Mouse (Mus musculus) inflammation-experienced regulatory T-cells, adult 6 months (primary cell): ENCODE results near the gene Nat8f3. TPM values are rescaled to one million over a fixed set of nuclear protein-coding genes. Genes with fewer than 3 reads are reported as not detected.
"Not testable (repeated sequence)": the region's sequence is repeated elsewhere in the genome, so short reads cannot be mapped to it uniquely, and the experiment has no call there.

Experiments
- ATAC-seq: one replicate; pipeline ENCODE4 v1.8.0; 2017
- polyA plus RNA-seq, 3 experiments: library from polyadenylated mRNA; unstranded; fragments of 100-300 nt; shearing (Covaris generic); gene quantifications; one replicate each; pipeline ENCODE4 v1.2.1; 2017

Gene Nat8f3
- under 1 TPM in 1 of 3 experiments, not detected in 2; 0.45 TPM for polyA plus RNA-seq

DNA sequence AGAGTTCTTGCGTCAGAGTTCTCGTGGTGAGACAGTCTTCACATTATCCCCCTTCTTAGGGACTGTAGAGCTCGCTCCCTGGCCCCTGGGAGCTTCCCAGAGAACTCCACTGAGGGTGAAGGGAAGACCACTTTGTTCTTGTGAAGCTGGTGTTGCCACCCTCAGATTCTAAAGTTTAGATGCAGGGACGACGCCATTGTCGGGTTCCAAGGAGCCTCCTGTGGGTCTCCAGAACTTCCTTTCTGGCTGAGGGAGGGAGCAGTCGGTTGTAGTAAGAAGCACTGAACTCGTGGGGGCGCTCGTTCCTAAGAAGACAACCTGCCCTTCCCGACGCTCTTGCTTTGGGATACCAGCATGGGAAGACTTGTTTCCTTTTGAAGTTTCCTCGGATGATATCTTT is at the start of gene Nat8f3:
Gene Nat8f3, minus strand, starts transcription at position 223 of the 400 bp plus-strand sequence.
- not testable (repeated sequence) for ATAC-seq

- ATAC-seq = no peak
Measured at GRCm38 (mm10) chr6:85813339-85813738, 47.8 kb upstream of the Nat8f3 start.

DNA sequence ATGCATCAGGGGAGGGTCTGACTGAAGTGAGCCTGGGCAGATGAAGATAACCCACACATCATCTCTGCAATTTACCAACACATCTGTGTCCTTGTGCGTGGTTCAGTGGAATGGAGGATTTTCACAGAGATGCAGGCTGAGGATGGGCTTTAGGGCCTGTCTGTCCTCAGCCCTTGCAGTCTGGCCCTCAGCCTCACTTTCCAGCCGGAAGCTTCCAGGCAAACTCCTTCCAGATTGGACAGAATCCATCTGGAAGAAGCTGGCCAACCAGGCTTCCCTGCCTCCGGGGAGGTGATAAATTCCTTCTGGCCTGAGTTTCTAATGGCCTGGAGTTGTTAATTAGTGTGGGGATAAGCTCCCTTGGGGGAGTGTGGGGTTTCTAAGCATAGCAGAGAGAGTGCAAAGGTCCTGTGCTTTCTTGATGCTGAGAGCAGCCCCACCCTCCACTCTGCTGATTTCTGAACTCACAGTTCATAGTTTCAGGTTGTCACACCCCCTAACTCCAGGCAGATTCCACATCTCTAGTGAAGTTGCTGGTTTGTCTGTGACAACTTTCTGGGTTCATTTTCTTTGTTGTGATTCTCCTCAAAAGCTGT is 45.5 kb upstream of the Nat8f3 start:
- not testable (repeated sequence) for ATAC-seq

GRCm38 (mm10) chr6:85810514-85810913 is 45.0 kb upstream of the Nat8f3 start:
- not testable (repeated sequence) for ATAC-seq

DNA sequence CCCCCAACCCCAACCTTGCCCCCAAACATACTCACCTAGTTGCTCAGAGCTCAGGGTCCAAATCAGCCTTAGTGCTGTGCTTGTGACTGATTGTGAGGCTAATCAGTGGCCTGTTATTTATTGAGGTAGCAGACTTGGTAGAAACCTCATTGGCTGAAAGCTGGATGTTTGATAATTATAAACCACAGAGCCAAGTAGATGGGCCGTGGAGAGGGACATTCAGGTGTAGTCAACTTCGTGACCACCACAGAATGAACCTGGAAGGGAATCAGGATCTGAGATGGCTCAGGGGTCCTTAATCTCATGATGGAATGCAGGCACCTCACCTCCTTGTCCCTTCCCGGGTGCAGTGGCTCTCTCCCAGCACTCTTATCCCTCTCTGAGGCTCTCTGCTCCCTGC is 44.2 kb upstream of the Nat8f3 start:
- not testable (repeated sequence) for ATAC-seq

- ATAC-seq = not testable (repeated sequence)
Measured at GRCm38 (mm10) chr6:85803180-85803579, 37.6 kb upstream of the Nat8f3 start.

DNA sequence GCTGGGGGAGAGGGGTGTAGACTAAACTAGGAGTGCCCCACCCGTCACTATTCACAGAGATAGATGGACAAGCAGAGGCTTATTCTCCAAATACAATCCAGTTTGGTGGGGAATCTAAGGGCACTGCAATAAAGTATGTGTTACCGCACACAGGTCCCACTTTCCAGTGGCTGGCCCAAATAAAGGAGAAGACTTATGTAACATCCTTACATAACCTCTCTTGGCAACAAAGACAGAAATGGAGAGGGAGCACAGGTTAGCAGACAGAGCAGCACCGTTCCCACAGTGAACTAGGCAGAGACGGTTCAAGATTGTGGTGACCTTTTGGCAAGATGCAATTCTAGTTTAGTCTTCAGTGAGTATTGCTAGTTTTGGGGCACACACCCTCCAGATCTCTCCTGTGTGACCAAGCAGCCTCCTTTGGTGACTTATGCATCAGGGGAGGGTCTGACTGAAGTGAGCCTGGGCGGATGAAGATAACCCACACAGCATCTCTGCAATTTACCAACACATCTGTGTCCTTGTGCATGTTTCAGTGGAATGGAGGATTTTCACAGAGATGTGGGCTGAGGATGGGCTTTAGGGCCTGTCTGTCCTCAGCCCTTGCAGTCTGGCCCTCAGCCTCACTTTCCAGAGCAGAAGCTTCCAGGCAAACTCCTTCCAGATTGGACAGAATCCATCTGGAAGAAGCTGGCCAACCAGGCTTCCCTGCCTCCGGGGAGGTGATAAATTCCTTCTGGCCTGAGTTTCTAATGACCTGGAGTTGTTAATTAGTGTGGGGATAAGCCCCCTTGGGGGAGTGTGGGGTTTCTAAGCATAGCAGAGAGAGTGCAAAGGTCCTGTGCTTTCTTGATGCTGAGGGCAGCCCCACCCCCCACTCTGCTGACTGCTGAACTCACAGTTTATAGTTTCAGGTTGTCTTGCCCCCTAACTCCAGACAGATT is 2.2 kb downstream of the Nat8f3 start:
- ATAC-seq = not testable (repeated sequence)

- not testable (repeated sequence) for ATAC-seq
Measured at GRCm38 (mm10) chr6:85762678-85763077, 2.9 kb downstream of the Nat8f3 start.

DNA sequence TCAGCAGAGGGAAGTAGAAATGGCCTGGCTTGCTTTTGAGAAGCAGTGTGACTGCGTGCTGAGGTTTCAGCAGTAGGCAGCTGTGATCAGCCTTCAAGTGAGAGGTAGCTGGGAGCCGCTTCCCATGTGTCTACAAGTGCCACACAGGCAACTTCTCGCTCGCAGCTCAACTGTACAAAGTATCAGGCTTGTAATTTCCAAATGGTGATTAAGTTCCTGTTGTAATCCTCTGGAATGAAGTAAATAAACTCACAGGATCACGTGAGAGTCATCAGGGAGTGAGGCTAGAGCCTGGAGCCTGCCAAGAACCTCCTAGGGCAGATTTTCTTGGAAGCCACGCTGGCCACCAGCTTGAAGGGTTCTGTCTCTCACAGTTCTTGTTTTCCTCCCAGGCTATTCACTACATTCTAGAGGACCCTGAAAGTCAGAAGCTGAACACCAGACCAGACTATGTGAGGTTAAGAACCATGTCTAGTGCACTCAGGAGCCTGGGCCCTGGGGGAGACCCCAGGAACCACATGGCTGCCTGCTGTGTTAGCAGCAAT is 9.8 kb downstream of the Nat8f3 start:
- not testable (repeated sequence) for ATAC-seq

GRCm38 (mm10) chr6:85713105-85713504 is 52.4 kb downstream of the Nat8f3 start, which contains the start of gene Nat8f7:
Gene Nat8f7 (minus strand): TSS chr6:85713205.
- ATAC-seq = not testable (repeated sequence)

GRCm38 (mm10) chr6:85709607-85710006 is 55.9 kb downstream of the Nat8f3 start:
- not testable (repeated sequence) for ATAC-seq

GRCm38 (mm10) chr6:85709206-85709605 is 56.3 kb downstream of the Nat8f3 start:
- ATAC-seq = not testable (repeated sequence)

- ATAC-seq = not testable (repeated sequence)
Measured at GRCm38 (mm10) chr6:85701943-85702342, 63.6 kb downstream of the Nat8f3 start.

Other genes with a start within 250 kb of the Nat8f3 start
- 1 to 10 TPM; 2.5 to 3.0 (median 2.5) TPM for gene Alms1, start 178.2 kb downstream of the Nat8f3 start, polyA plus RNA-seq
- gene Nat8f7, start 52.5 kb downstream of the Nat8f3 start, polyA plus RNA-seq = not detected
- not detected for gene Nat8f6, start 55.2 kb upstream of the Nat8f3 start, polyA plus RNA-seq
- gene Nat8f5, start 55.2 kb upstream of the Nat8f3 start, polyA plus RNA-seq = not detected
- gene Nat8, start 66.3 kb upstream of the Nat8f3 start, polyA plus RNA-seq = not detected
- gene Nat8f2, start 103.4 kb upstream of the Nat8f3 start, polyA plus RNA-seq = under 1 TPM in 1 of 3 experiments, not detected in 2; 0.40 TPM
- 1 to 10 TPM; 5.8 to 8.6 (median 6.7) TPM for gene Nat8f4, start 139.1 kb upstream of the Nat8f3 start, polyA plus RNA-seq
- 10 to 100 TPM; 40.0 to 61.3 (median 50.0) TPM for gene Tprkb, start 146.1 kb upstream of the Nat8f3 start, polyA plus RNA-seq
- gene Nat8f1, start 149.9 kb upstream of the Nat8f3 start, polyA plus RNA-seq = 10 to 100 TPM in 1 of 3 experiments, 1 to 10 TPM in 2; 6.1 to 10.5 (median 9.5) TPM
- gene Dusp11, start 195.9 kb upstream of the Nat8f3 start, polyA plus RNA-seq = 100 to 1,000 TPM; 177 to 212 (median 182) TPM